Mouse (Mus musculus) retina, postnatal 1 day (tissue): Measurements from ENCODE around the gene Rhof.

ENCODE experiments used
- DNase-seq: peaks from one replicate; pipeline ENCODE4 v3.0.0-alpha.2; 2012

The Rhof gene

GRCm38 (mm10) chr5:123132308-123133071, at the start of gene Rhof:
TSS of gene Rhof (minus strand) at chr5:123132692.
- DNase-seq: peak; percentile 77

- DNase-seq: no peak
Measured at GRCm38 (mm10) chr5:123181536-123181935, 49.0 kb upstream of the Rhof start.

GRCm38 (mm10) chr5:123180390-123180789, 47.9 kb upstream of the Rhof start:
- DNase-seq: no peak

GRCm38 (mm10) chr5:123178792-123179191, 46.3 kb upstream of the Rhof start:
- no peak for DNase-seq

DNA sequence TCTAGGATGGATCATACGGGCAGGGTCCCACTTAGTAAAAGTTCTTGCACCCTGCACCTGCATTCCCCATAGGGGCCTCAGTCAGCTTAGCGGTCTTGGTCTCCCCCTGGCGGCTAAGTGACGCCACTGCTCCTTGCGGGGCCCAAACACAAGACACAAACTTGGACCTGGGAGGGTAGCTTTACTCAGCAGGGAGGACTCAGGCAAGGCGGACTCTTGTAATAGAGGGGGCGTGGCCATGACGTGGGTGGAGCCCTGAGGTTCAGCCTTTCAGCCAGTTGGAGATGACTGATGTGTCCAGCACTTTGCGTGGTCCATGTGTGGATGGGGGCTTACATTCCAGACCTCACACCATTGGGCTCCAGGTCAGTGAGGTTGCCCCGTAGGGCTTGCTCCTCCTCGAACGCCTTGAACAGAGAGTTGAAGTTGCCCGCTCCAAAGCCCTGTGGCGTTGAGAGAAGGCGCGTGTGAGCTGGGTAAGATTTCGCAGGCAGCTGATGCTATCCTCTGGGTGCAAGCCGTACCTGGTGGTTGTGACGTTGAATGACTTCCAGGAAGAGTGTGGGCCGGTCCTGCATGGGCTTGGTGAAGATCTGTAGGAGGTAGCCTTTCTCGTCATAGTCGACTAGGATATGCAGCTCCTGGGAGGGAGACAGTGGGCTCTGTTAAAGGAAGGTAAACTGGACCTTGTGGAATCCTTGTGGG, 39.3 kb upstream of the Rhof start:
- peak; percentile 91 for DNase-seq

DNA sequence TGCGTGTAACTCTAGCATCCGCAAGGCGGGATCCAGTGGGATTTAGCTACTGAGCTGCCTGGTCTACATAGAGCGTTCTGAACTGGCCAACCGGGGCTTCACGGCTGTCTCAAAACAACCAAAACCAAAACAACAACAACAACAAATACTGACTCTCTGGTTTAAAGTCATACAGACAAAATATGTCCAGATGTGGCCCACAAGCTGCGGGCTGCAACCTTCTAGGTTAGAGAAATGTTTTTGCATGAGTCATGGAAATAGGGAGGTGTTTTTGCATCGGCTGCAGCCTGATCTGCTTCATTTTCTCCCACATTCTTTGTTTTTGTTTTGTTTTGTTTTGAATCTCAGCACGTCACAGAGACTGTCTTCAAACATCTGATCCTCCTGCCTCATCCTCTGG, 37.9 kb upstream of the Rhof start:
- no peak for DNase-seq

DNA sequence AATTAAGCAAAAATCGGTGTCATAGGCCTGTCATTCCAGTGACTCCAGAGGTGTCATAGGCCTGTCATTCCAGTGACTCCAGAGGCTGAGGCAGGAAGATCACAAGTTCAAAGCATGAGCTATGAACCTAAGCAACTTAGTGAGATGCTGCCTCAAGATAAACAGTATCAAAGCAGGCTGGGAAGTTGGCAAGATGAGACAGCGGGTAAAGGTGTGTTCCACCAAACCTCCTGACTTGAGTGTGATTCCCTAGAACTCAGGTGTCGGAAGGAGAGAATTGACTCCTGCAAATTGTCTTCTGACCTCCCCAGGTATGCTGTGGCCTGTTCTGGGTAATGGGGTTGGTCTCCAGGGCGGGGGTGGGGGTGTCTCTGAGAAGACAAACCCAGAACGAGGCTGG, 36.8 kb upstream of the Rhof start, which contains the start of gene Psmd9:
Gene Psmd9 (plus strand): TSS at position 130 of the 400 bp plus-strand sequence.
- DNase-seq: no peak

DNA sequence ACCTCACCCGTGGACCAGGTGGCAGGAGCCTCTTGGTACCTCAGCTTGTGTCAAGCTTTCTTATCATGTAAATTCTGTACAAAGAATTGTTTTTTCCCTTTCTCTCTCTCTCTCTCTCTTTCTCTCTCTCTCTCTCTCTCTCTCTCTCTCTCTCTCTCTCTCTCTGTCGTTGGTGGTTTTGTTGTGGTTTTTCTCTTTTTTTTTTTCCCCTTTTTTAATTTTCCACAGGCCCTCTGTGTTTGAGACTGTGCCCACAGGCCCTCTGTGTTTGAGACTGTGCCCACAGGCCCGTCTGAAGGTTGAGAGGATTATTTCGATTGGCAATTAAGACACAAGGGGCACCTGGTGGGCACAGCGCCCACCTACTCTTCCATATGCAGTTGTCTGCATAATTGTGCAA, 35.1 kb upstream of the Rhof start:
- DNase-seq: no peak

- no peak for DNase-seq
Measured at GRCm38 (mm10) chr5:123166437-123166836, 33.9 kb upstream of the Rhof start.

DNA sequence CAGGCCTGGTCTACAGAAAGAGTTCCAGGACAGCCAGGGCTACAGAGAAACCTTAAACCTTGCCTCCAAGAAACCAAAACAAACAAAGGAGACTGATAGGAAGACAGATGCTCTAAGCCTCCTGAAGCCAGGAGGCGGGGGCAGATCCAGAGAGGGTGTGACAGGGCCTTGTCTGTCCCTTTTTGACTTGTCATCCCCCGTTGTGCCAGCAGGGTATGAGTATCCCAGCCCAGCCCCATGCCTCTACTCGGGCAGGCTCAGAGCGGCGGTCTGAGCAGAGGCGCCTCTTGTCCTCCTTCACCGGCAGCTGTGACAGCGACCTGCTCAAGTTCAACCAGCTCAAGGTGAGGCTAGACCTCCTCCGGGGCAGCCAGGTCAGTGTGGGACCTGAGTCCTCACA, 30.4 kb upstream of the Rhof start:
- peak; percentile 32 for DNase-seq

- no peak for DNase-seq
Measured at GRCm38 (mm10) chr5:123160341-123160740, 27.8 kb upstream of the Rhof start.

GRCm38 (mm10) chr5:123159866-123160265, 27.4 kb upstream of the Rhof start:
- no peak for DNase-seq

DNA sequence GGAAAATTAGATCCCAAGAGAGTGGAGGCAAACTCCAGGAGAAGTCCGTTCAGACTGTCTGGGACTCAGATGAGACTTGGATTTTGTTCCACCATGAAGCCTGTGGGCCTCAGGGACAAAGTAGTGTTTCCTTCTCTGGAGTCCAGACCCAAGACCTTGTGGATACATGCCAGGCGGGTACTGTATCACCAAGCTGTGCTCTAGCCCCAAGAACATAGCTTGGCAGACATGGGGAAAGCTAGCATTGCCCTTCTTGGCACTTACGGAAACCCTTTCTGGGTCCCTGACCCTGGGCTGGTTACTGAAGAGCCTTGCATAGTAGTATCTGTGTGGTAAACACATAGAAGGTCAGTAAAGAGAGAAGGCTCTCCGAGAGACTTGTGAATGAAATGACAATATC, 27.0 kb upstream of the Rhof start:
- DNase-seq: no peak

GRCm38 (mm10) chr5:123157972-123158371, 25.5 kb upstream of the Rhof start:
- DNase-seq: no peak

- peak; percentile 38 for DNase-seq
Measured at GRCm38 (mm10) chr5:123156763-123157162, 24.3 kb upstream of the Rhof start.

GRCm38 (mm10) chr5:123155425-123155824, 22.9 kb upstream of the Rhof start:
- peak; percentile 85 for DNase-seq

GRCm38 (mm10) chr5:123152901-123153300, 20.4 kb upstream of the Rhof start:
- DNase-seq: no peak

DNA sequence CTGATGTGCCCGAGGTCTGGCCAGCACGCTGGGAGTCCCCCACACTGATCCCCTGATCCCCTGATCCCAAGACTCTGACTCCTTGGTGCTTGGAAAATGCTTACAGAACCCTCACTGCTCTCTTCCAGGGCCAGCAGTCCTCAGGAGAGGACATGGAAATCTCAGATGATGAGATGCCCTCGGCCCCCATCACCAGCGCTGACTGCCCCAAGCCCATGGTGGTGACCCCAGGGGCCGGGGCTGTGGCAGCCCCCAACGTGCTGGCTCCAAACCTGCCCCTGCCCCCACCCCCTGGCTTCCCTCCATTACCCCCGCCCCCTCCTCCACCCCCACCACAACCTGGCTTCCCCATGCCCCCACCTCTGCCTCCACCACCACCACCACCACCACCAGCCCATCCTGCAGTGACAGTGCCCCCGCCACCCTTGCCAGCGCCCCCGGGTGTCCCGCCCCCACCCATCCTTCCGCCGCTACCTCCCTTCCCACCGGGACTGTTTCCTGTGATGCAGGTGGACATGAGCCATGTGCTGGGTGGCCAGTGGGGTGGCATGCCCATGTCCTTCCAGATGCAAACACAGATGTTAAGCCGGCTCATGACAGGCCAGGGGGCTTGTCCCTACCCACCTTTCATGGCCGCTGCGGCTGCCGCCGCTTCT, 19.3 kb upstream of the Rhof start:
- no peak for DNase-seq

GRCm38 (mm10) chr5:123151077-123151476, 18.6 kb upstream of the Rhof start:
- DNase-seq: no peak

GRCm38 (mm10) chr5:123150641-123151040, 18.1 kb upstream of the Rhof start:
- no peak for DNase-seq

GRCm38 (mm10) chr5:123149451-123150400, 17.2 kb upstream of the Rhof start:
- DNase-seq: peak; percentile 91

DNA sequence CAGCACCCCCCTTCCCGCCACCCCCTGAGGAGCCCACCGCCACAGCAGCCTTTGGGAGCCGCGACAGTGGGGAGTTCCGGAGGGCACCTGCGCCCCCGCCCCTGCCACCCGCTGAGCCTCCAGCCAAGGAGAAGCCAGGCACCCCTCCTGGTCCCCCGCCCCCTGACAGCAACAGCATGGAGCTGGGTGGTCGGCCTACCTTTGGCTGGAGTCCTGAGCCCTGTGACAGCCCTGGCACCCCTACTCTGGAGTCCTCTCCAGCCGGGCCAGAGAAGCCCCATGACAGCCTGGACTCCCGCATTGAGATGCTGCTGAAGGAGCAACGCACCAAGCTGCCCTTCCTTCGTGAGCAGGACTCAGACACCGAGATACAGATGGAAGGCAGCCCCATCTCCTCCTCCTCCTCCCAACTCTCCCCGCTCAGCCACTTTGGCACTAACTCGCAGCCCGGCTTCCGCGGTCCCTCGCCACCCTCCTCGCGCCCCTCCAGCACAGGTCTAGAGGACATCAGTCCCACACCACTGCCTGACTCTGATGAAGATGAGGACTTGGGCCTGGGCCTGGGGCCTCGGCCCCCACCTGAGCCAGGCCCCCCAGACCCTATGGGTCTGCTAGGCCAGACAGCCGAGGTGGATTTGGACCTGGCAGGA, 15.7 kb upstream of the Rhof start:
- no peak for DNase-seq
